Mouse (Mus musculus) G1E (cell line): Measurements from ENCODE around the gene Erbin. TPM values are rescaled to one million over a fixed set of nuclear protein-coding genes. Genes with fewer than 3 reads are reported as not detected.

ENCODE experiments used
- ATAC-seq: 2 replicates; pipeline ENCODE4 v1.8.0; 2016; ENCODE audit warnings: mild to moderate bottlenecking; ENCODE audit not compliant: insufficient number of reproducible peaks, poor library complexity, low FRiP score, severe bottlenecking; ENCODE audit errors: extremely low read depth
- DNase-seq: peaks from one replicate; pipeline ENCODE4 v3.0.0; 2012; ENCODE audit warnings: low spot score
- H3K27me3 ChIP-seq: 2 replicates; pipeline ENCODE4 v1.6.1; 2012; ENCODE audit warnings: mild to moderate bottlenecking, low read length, inconsistent platforms; ENCODE audit not compliant: insufficient read depth
- H3K36me3 ChIP-seq: replicated peaks from 2 replicates; pipeline ENCODE3; 2012; ENCODE audit warnings: mild to moderate bottlenecking, inconsistent platforms
- H3K4me1 ChIP-seq: 2 replicates; pipeline ENCODE4 v1.6.1; 2012; ENCODE audit warnings: low read depth, low read length, inconsistent platforms, mixed read lengths; ENCODE audit not compliant: insufficient read depth
- H3K4me3 ChIP-seq: 2 replicates; pipeline ENCODE4 v1.5.1; 2012; ENCODE audit warnings: low read depth, mild to moderate bottlenecking, inconsistent platforms, low read length, moderate library complexity, mixed read lengths
- H3K9me3 ChIP-seq: replicated peaks from 2 replicates; pipeline ENCODE4 v1.6.1; 2012; ENCODE audit warnings: inconsistent platforms
- CTCF ChIP-seq: IDR thresholded peaks from 2 replicates; pipeline ENCODE4 v1.5.1; 2012; ENCODE audit warnings: low read depth, low read length, inconsistent platforms, mixed read lengths
- GATA1 ChIP-seq: IDR thresholded peaks from 2 replicates; pipeline ENCODE4 v1.6.1; 2012; ENCODE audit warnings: borderline replicate concordance, low read length, inconsistent platforms, mixed read lengths
- GATA2 ChIP-seq: IDR thresholded peaks from 2 replicates; pipeline ENCODE4 v1.6.1; 2012; ENCODE audit warnings: low read depth, low read length, inconsistent platforms, borderline replicate concordance
- POLR2AphosphoS5 ChIP-seq: IDR thresholded peaks from 2 replicates; pipeline ENCODE4 v1.6.1; 2012; ENCODE audit warnings: low read depth, low read length, inconsistent platforms; ENCODE audit not compliant: insufficient replicate concordance
- TAL1 ChIP-seq: conservative IDR thresholded peaks from 2 replicates; pipeline ENCODE4 v1.6.1; 2012; ENCODE audit warnings: low read depth, low read length, inconsistent platforms, mixed read lengths
- polyA plus RNA-seq: library from polyadenylated mRNA; stranded (reverse); fragments of >175 nt; gene quantifications from 2 replicates; pipeline ENCODE4 v1.2.3, GENCODE M21; 2012
- total RNA-seq, 2 experiments: library from RNA; stranded (forward) in 1 of 2; stranded (reverse) in 1 of 2; fragments of 200-1000 nt in 1 of 2; fragments of >200 nt in 1 of 2; fragmentation: Nextera tagmentation in 1 of 2; gene quantifications; 2 replicates each; pipeline ENCODE4 v1.2.3; 2014 to 2017

Erbin gene
- total and polyA plus RNA-seq, 3 experiments, result 7.9 to 142 (median 135) TPM

- Histone ChIP-seq H3K4me1 (peaks cover 18% of the 10 kb centered on the region), H3K9me3 (no peaks in the 10 kb centered on the region), H3K27me3 (no peaks in the 10 kb centered on the region), H3K4me3 (no peak overlapping the region), H3K36me3 (peaks cover 7% of the 10 kb centered on the region)
- no peak for TF ChIP-seq GATA2
- no peak for TF ChIP-seq CTCF
- TF ChIP-seq POLR2AphosphoS5, result no peak
- no peak for TF ChIP-seq GATA1
- TF ChIP-seq TAL1, result no peak
- no peak for ATAC-seq
- no peak for DNase-seq
Observed at GRCm38 (mm10) chr13:103914114-103914736, 6.1 kb downstream of the Erbin start.

DNA sequence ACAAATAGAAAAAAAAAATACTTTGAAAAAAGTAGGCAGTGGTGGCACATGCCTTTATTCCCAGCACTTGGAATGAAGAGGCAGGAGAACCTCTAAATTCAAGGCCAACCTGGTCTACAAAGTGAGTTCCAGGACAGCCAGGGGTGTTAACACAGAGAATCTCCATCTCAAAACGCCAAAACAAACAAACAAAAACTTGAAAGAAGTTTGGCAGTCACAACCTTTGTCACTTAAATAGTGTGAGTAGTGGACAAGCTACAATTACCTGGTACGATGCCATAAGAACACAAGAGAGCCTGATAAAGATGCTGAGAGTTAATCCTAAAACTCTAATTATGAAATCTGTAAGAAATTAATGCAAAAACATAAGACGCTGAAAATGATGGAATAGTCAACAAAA, 8.0 kb downstream of the Erbin start:
- Histone ChIP-seq H3K27me3 (no peaks in the 10 kb centered on the region), H3K4me1 (peaks cover 18% of the 10 kb centered on the region), H3K36me3 (peaks cover 7% of the 10 kb centered on the region), H3K4me3 (no peak overlapping the region), H3K9me3 (no peaks in the 10 kb centered on the region)
- ATAC-seq, result no peak
- no peak for DNase-seq
- TF ChIP-seq POLR2AphosphoS5 (no peak), TAL1 (no peak), GATA2 (no peak), GATA1 (no peak), CTCF (no peak)

- DNase-seq (no peak), ATAC-seq (no peak)
- peaks cover 3% of the 10 kb centered on the region for H3K36me3 ChIP-seq
- H3K4me3 ChIP-seq, result no peak overlapping the region
- H3K9me3 ChIP-seq, result no peaks in the 10 kb centered on the region
- TF ChIP-seq POLR2AphosphoS5, result no peak
- H3K27me3 ChIP-seq, result no peaks in the 10 kb centered on the region
- peaks cover 8% of the 10 kb centered on the region for H3K4me1 ChIP-seq
Observed at GRCm38 (mm10) chr13:103910598-103910997, 9.7 kb downstream of the Erbin start.

DNA sequence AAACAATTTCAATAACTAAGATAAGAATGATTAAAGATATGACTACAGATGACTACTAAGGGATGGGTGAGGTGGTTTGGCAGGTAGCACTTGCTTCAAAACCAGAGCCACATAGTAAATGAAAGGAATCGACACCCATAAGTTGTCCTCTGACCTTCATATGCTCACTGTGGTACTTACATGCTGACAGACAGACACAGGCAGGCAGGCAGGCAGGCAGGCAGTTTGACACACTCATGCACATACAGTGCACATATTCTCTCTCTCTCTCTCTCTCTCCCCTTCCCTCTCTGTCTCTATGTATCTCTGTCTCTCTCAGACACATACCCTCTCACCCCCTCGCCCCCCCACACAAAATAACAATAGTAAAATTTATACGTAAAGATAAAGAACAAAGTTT, 10.4 kb downstream of the Erbin start:
- ATAC-seq, result no peak; the same call in 1 of the 2 replicates
- DNase-seq, result no peak
- Histone ChIP-seq H3K4me3 (no peak overlapping the region), H3K4me1 (peaks cover 7% of the 10 kb centered on the region), H3K9me3 (no peaks in the 10 kb centered on the region), H3K36me3 (peaks cover 3% of the 10 kb centered on the region), H3K27me3 (no peaks in the 10 kb centered on the region)
- no peak for TF ChIP-seq POLR2AphosphoS5
- TF ChIP-seq TAL1, result no peak
- no peak for TF ChIP-seq GATA1
- no peak for TF ChIP-seq GATA2
- no peak for TF ChIP-seq CTCF

DNA sequence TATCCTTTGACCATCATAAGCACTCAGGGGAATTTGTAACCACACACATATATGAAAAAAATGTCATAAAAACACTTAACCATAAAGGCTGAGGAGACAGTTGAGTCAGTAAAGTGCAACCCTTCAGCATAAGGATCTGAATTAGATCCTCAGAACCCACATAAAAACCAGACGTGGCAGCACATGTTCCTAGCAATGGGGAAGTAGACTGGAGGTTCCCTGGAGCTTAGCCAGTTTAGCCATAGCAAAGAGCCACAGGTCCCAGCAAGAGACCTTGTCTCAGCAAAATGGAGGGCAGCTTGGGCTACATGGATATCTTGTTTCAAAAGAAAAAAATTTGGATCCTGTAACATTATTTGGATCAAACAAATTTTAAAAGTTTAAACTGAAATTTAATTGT, 20.3 kb downstream of the Erbin start:
- DNase-seq (no peak), ATAC-seq (no peak)
- TF ChIP-seq POLR2AphosphoS5 (no peak), CTCF (no peak), TAL1 (no peak), GATA2 (no peak), GATA1 (no peak)
- Histone ChIP-seq H3K4me1 (no peaks in the 10 kb centered on the region), H3K27me3 (no peaks in the 10 kb centered on the region), H3K36me3 (peaks cover 4% of the 10 kb centered on the region), H3K9me3 (peaks cover 4% of the 10 kb centered on the region), H3K4me3 (no peak overlapping the region)

- Histone ChIP-seq H3K36me3 (peaks cover 4% of the 10 kb centered on the region), H3K4me1 (0 out of 2 replicates have a peak, but pooled peaks cover 2% of the 10 kb centered on the region), H3K4me3 (no peak overlapping the region), H3K9me3 (peaks cover 4% of the 10 kb centered on the region), H3K27me3 (no peaks in the 10 kb centered on the region)
- DNase-seq (no peak), ATAC-seq (no peak)
- no peak for TF ChIP-seq TAL1
- no peak for TF ChIP-seq POLR2AphosphoS5
- TF ChIP-seq GATA1, result no peak
- no peak for TF ChIP-seq CTCF
- no peak for TF ChIP-seq GATA2
Observed at GRCm38 (mm10) chr13:103897606-103898005, 22.7 kb downstream of the Erbin start.

- Histone ChIP-seq H3K4me3 (no peak overlapping the region), H3K36me3 (peaks cover 8% of the 10 kb centered on the region), H3K4me1 (peaks cover 4% of the 10 kb centered on the region; the same call in 1 of the 2 replicates), H3K9me3 (no peaks in the 10 kb centered on the region), H3K27me3 (no peaks in the 10 kb centered on the region)
- ATAC-seq (no peak), DNase-seq (no peak)
- no peak for TF ChIP-seq CTCF
- TF ChIP-seq GATA1, result no peak
- TF ChIP-seq TAL1, result no peak
- TF ChIP-seq GATA2, result no peak
- no peak for TF ChIP-seq POLR2AphosphoS5
Observed at GRCm38 (mm10) chr13:103893065-103893464, 27.2 kb downstream of the Erbin start.
